Mouse (Mus musculus): ENCODE results near the gene Gba. TPM values are rescaled to one million over a fixed set of nuclear protein-coding genes. Genes with fewer than 3 reads are reported as not detected.

Gba gene
- polyA plus RNA-seq, 3 experiments from 2014 or later, result 63.7 to 86.1 (median 85.1) TPM

DNA sequence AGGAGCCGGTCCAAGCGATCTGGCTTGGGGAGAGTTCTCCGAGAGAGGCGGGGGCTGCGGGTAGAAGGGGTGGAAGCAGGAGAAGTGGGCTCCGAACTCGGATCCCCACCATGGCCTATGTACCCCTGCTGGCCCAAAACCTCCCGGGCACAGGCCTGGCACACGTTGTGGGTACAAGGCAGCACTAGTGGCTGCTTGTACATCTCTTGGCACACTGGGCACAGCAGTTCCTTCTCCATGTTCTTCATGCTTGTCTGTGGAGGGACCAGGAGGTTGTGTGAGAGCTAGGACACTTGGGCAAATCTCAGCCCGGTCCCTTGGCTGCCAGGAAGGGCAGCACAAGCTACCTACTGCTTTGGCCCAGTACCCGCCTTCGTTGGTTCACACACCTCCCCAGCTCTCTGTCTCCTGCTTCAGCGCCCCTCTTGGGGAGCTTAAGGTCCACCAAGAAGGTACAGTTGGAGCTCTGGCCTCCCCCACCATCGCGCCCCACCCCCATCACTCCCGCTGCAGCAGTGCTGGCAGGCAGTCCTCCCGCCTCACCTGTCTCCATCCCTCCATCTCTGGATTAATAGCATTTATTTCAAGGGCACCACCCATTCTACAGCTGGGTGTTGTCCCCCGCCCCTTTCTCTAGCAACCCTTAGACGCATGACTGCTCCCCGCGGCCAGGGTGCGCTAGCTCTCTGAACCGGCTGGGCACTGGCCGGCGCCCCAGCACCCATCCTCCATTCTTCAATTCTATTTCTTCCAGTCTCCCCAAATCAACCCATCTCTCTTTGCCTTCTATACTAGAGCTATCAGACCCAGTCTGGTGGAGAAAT, 41.6 kb downstream of the Gba start:
- no peak for ATAC-seq

DNA sequence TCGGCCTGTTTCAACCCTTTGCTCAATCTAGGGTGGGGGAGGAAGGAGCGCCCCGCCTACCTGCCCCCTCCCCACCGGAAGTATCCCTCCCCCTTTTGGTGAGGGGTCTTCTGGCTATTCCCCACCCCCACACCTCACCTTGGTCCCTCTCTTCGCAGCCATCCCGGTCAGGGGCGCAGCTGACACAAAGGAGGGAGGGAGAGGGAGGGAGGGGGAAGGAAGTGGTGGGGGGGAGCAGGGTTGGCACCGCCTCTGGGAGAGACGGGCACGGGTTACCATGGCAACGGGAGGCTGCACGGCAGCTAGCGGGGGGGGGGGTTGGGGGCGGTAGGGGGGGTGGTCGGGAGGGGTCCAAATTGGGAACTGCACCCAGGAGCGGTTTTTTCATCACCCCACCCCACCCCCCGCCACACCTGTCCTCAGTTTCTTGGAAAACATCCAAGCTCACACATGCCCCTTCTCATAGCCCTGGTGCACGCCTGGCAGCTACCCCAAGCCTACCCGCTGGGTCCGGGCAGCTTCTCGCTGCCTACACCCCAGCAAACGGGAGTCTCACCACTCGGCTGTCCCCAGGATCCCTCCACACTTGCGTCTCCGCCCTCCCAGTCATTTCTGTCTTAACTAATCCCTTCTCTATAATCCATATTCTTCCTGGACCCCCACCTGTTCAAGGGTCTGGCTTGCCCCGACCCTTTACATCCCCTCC, 42.4 kb downstream of the Gba start:
- no peak for ATAC-seq

DNA sequence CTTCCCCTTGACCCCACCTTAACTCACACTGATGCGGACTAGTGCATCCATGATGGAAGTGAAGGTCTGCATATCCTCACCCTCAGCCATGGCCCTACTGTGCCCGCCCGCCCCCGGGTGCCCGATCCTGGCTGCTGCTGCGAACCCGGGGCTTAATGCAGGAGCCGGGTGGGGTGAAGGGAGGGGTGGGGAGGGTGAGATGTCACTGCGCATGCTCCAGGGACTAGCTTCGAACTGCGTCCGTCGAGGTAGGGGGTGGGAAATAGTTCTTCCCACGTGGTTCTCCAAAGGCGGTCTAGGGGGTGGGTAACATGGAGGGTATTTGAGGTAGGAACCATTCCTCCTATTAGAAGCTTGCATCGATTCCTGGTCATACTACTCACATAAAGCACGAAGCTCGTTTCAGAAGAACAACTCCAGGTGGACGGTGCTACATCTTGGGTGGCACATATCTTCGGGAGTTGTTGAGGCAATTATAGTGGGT, 43.0 kb downstream of the Gba start, which contains the start of gene Krtcap2:
Krtcap2 (plus strand) TSS at position 279 of the 484 bp plus-strand sequence.
- peak; percentile 14 for ATAC-seq

DNA sequence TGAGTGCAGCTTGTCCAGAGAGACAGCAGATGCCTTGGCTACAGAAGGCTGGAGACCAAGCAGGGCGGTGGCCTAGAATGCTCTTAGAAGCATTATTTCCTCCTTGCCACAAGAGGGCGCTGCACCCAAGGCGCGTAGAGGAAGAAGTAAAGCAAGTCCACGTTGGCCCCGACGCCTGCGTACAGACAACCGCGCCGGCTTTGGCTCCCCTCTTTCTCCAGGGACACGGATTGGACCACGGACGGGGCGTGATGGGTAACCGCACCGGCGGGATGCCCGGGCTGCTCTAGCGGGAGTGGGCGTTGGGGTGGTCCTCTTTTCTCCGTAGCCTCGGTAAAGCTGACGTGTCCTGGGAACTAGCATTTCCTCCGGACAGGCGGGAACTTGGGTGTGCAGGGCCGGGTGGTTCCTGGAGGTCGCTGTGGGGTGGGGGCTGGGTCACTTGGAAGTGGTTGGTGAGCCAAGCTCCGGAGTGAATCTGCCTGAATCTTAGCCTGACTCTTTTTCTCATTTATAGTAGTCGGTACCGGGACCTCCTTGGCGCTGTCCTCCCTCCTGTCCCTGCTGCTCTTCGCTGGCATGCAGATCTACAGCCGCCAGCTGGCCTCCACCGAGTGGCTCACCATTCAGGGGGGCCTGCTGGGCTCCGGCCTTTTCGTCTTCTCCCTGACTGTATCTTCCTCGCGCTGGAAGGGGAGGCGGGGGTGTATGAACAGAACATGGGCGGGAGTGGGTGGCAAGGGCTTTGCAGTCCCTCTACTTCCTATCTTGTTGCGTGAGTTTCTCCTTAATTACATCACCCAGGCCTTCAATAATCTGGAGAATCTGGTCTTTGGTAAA, 43.8 kb downstream of the Gba start, which contains the start of gene Trim46:
Trim46 (minus strand) TSS at position 49 of the 840 bp plus-strand sequence.
- peak; percentile 80 for ATAC-seq

DNA sequence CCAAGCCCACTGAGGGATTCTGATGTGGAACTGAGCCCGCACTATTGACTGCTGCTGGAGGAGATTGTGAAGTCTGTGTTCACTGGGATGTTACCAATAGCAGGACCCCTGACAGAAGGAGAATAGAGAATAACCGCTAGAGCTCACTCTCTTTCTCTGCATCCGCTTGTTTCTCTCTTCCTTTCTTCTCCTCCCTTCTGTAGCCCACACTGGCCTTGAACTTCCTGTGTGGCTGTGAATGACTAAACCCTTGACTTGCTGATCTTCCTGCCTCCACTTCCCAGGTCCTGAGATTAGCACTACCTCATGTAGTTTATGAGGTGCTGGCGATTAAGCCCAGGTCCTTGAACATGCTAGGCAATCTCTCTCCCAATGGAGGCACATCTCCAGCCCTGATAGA, 44.7 kb downstream of the Gba start:
- ATAC-seq, result no peak

DNA sequence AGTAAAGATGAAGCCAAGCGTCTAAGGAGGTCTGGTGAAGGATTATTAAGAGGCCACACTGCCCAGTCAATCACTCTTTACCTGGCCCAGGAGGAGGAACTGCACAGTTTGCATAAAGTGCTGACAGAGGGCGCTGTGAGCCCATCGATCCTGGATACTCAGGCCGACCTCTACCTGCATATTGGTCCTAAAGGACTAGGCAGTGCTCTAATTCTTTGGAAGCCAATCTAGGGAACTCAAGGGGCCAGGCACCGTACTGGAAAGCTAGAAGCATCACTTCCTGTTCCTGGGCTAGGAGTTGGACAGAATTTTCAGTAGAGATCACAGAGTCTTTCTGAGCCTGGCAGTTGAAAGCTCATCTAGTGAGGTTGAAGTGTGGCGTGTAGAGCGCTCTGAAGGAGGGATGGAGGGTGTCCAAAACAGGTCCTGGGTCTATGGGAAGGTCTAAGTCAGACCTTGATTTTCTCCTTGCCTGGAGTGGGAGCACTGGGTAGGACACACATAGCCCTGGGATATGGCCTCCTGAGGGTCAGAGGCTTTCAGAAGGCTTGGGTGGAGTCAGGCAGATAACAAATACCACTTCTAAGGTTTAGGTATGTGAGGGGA, 47.8 kb downstream of the Gba start:
- no peak for ATAC-seq

DNA sequence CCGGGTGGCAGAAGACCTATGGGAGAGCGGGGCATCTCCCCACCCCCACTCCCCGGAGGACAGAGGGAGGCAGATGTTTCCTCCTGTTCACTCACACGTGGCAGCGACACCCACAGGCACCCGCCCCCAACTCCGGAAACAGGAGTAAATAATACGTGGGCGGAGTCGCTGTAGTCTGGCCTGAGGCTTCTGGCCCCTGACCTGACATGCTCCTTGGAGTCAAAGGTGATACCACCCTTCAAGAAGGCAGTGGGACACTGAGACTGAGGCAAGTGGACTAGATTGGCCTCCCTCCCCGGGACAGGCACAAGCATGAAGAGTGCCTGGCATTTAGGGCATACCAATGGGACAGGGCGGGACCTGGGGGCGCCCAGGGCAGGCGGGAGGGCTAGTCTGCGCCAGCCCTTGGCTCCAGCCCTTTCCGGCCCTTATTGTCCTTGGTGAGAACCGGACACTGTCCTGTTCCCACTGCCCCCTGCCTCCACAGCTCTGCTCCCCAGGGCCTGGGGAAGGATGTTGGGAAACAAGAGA, 48.7 kb downstream of the Gba start:
- ATAC-seq, result peak; percentile 58

DNA sequence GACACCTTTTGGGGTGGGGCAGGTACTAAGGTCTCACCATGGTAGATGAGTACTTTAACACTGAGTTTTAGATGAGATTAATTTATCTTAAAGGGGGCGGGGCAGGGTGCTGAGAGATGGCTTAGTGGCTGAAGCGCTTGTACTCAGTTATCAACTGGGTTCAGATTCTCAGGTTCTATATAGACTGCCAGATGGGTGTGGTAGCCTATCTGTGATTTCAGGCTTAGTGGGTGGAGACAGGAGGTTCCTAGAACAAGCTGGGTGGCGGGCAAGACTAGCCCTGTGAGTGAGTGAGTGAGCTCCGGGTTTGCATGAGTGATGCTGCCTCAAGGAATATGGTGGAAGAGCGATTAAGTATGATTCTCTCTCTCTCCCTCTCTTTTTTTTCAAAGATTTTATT, 52.3 kb downstream of the Gba start:
- no peak for ATAC-seq

DNA sequence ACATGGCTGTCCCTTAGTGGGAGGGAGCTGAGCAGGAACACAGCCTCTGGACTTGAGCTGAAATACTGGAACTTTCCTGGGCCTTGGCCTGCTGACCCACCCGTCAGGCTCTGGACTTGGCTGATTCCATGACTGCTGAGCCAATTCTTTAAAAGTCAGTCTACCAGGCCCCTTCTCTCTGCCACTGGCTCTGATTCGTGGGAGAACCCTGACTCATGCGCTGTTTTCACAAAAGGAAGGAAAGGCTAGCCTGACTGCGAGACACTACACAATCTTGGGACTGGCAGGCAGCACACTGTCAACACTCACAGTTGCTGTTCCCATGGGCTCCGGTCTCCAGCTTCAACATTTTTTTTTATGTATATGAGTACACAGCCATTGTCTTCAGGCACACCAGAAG, 53.4 kb downstream of the Gba start:
- no peak for ATAC-seq

Other genes starting within 250 kb of the Gba start
- gene Rusc1, start 109.6 kb upstream of the Gba start, polyA plus RNA-seq (2017; shearing (Covaris generic)), result 10 to 100 TPM; 57.4 to 78.0 (median 68.9) TPM
- gene Gm43738, start 101.8 kb upstream of the Gba start, polyA plus RNA-seq (2017; shearing (Covaris generic)), result not detected
- gene Fdps, start 101.0 kb upstream of the Gba start, polyA plus RNA-seq (2017; shearing (Covaris generic)), result 10 to 100 TPM; 46.3 to 92.3 (median 78.1) TPM
- gene Pklr, start 66.8 kb upstream of the Gba start, polyA plus RNA-seq (2017; shearing (Covaris generic)), result not detected
- 1 to 10 TPM in 2 of 3 experiments, not detected in 1; 1.3 TPM for gene Hcn3, start 42.7 kb upstream of the Gba start, polyA plus RNA-seq (2017; shearing (Covaris generic))
- 10 to 100 TPM; 12.5 to 29.0 (median 24.7) TPM for gene Clk2, start 38.1 kb upstream of the Gba start, polyA plus RNA-seq (2017; shearing (Covaris generic))
- 100 to 1,000 TPM; 168 to 216 (median 185) TPM for gene Scamp3, start 25.5 kb upstream of the Gba start, polyA plus RNA-seq (2017; shearing (Covaris generic))
- 100 to 1,000 TPM; 132 to 223 (median 213) TPM for gene Fam189b, start 19.8 kb upstream of the Gba start, polyA plus RNA-seq (2017; shearing (Covaris generic))
- gene Thbs3, start 12.3 kb downstream of the Gba start, polyA plus RNA-seq (2017; shearing (Covaris generic)), result 1 to 10 TPM in 2 of 3 experiments, under 1 TPM in 1; 0.48 to 3.3 (median 2.7) TPM
- gene Mtx1, start 24.2 kb downstream of the Gba start, polyA plus RNA-seq (2017; shearing (Covaris generic)), result 100 to 1,000 TPM in 1 of 3 experiments, 10 to 100 TPM in 2; 77.7 to 112 (median 94.3) TPM
- 1 to 10 TPM; 1.6 to 2.5 (median 1.8) TPM for gene Muc1, start 26.1 kb downstream of the Gba start, polyA plus RNA-seq (2017; shearing (Covaris generic))
- 100 to 1,000 TPM; 271 to 458 (median 303) TPM for gene Krtcap2, start 43.0 kb downstream of the Gba start, polyA plus RNA-seq (2017; shearing (Covaris generic))
- 1 to 10 TPM; 2.6 to 5.5 (median 3.4) TPM for gene Trim46, start 43.4 kb downstream of the Gba start, polyA plus RNA-seq (2017; shearing (Covaris generic))
- 100 to 1,000 TPM; 115 to 155 (median 137) TPM for gene Dpm3, start 56.4 kb downstream of the Gba start, polyA plus RNA-seq (2017; shearing (Covaris generic))
- gene Slc50a1, start 67.6 kb downstream of the Gba start, polyA plus RNA-seq (2017; shearing (Covaris generic)), result 100 to 1,000 TPM; 152 to 315 (median 248) TPM
- not detected for gene Efna1, start 78.2 kb downstream of the Gba start, polyA plus RNA-seq (2017; shearing (Covaris generic))
- gene Efna3, start 120.0 kb downstream of the Gba start, polyA plus RNA-seq (2017; shearing (Covaris generic)), result not detected
- gene Efna4, start 135.1 kb downstream of the Gba start, polyA plus RNA-seq (2017; shearing (Covaris generic)), result under 1 TPM in 2 of 3 experiments, not detected in 1; 0.49 to 0.59 TPM
- 10 to 100 TPM in 2 of 3 experiments, 1 to 10 TPM in 1; 6.8 to 11.1 (median 10.8) TPM for gene Adam15, start 147.1 kb downstream of the Gba start, polyA plus RNA-seq (2017; shearing (Covaris generic))
- under 1 TPM in 2 of 3 experiments, not detected in 1; 0.20 to 0.54 TPM for gene Dcst2, start 159.0 kb downstream of the Gba start, polyA plus RNA-seq (2017; shearing (Covaris generic))
- gene Dcst1, start 162.3 kb downstream of the Gba start, polyA plus RNA-seq (2017; shearing (Covaris generic)), result under 1 TPM; 0.40 to 0.88 (median 0.71) TPM
- gene Zbtb7b, start 191.8 kb downstream of the Gba start, polyA plus RNA-seq (2017; shearing (Covaris generic)), result 10 to 100 TPM; 11.1 to 16.2 (median 11.4) TPM
- under 1 TPM in 1 of 3 experiments, not detected in 2; 0.38 TPM for gene Lenep, start 199.9 kb downstream of the Gba start, polyA plus RNA-seq (2017; shearing (Covaris generic))
- gene Flad1, start 208.9 kb downstream of the Gba start, polyA plus RNA-seq (2017; shearing (Covaris generic)), result 10 to 100 TPM; 43.1 to 63.7 (median 57.5) TPM
- gene Cks1b, start 215.5 kb downstream of the Gba start, polyA plus RNA-seq (2017; shearing (Covaris generic)), result 100 to 1,000 TPM in 1 of 3 experiments, 10 to 100 TPM in 2; 23.3 to 176 (median 34.8) TPM
- 10 to 100 TPM; 31.2 to 34.1 (median 33.7) TPM for gene Shc1, start 215.5 kb downstream of the Gba start, polyA plus RNA-seq (2017; shearing (Covaris generic))
- gene Pygo2, start 227.3 kb downstream of the Gba start, polyA plus RNA-seq (2017; shearing (Covaris generic)), result 1 to 10 TPM; 9.0 to 9.6 (median 9.5) TPM
- gene Pbxip1, start 233.8 kb downstream of the Gba start, polyA plus RNA-seq (2017; shearing (Covaris generic)), result 10 to 100 TPM; 41.1 to 46.1 (median 42.2) TPM